Mouse (Mus musculus): ENCODE results near the gene Lingo4. TPM values are rescaled to one million over a fixed set of nuclear protein-coding genes. Genes with fewer than 3 reads are reported as not detected.
A peak's percentile ranks its signal among the peaks of the same experiment; 100 is the strongest.

The Lingo4 gene
- polyA plus RNA-seq (2014; fragmentation: Nextera tagmentation; extraction: Ambion mirVana) = 0.17 and 0.37 TPM in 2 replicates

- no peak within 1 kb of the TSS for H3K27ac ChIP-seq (ENCODE audit: low read depth, low read length)
Observed at GRCm38 (mm10) chr3:94398217-94398616, at the start of gene Lingo4. Gene Lingo4 (plus strand): TSS chr3:94398517.

GRCm38 (mm10) chr3:94360812-94361211 is 37.5 kb upstream of the Lingo4 start:
- peaks cover 3% of the 10 kb centered on the region; the same call in 1 of the 2 replicates for H3K9me3 ChIP-seq (ENCODE audit: control insufficient read depth, low read length)
- H3K36me3 ChIP-seq (ENCODE audit: control insufficient read depth, insufficient read depth, low read length) = no peaks in the 10 kb centered on the region
- H3K4me3 ChIP-seq (ENCODE audit: low read depth, low read length) = no peak overlapping the region
- H3K9ac ChIP-seq (ENCODE audit: low read length) = no peak overlapping the region
- 3% methylated on average over 1 of the region's 1 CpGs for WGBS
- peaks cover 29% of the 10 kb centered on the region for H3K27me3 ChIP-seq (ENCODE audit: control insufficient read depth, insufficient read depth, low read length)
- DNase-seq (ENCODE audit: low spot score, missing footprints) (no peak), ATAC-seq (ENCODE audit: low FRiP score) (no peak)
- H3K4me1 ChIP-seq (ENCODE audit: control insufficient read depth, insufficient read depth, low read length) = peaks cover 3% of the 10 kb centered on the region
- H3K27ac ChIP-seq (ENCODE audit: low read depth, low read length) = no peak overlapping the region
- no peak overlapping the region for H3K4me2 ChIP-seq

More at GRCm38 (mm10) chr3:94398217-94398616, at the start of gene Lingo4:
- H3K4me3 ChIP-seq (ENCODE audit: low read depth, low read length) = peak within 1 kb of the TSS; percentile 31
- H3K36me3 ChIP-seq (ENCODE audit: control insufficient read depth, insufficient read depth, low read length) = no peaks in the 10 kb centered on the region
- peak within 1 kb of the TSS; percentile 55 for H3K9ac ChIP-seq (ENCODE audit: low read length)
- ATAC-seq (ENCODE audit: low FRiP score) (no peak), DNase-seq (ENCODE audit: low spot score, missing footprints) (no peak)
- no peaks in the 10 kb centered on the region for H3K9me3 ChIP-seq (ENCODE audit: control insufficient read depth, low read length)
- peaks cover 8% of the 10 kb centered on the region for H3K4me1 ChIP-seq (ENCODE audit: control insufficient read depth, insufficient read depth, low read length)
- no peaks in the 10 kb centered on the region; the same call in 1 of the 2 replicates for H3K27me3 ChIP-seq (ENCODE audit: control insufficient read depth, insufficient read depth, low read length)
- 70% methylated on average over 6 of the region's 6 CpGs for WGBS
- peak within 1 kb of the TSS; percentile 56 for H3K4me2 ChIP-seq

GRCm38 (mm10) chr3:94362138-94362537 is 36.2 kb upstream of the Lingo4 start, which contains the start of gene C2cd4d:
Gene C2cd4d (plus strand): TSS chr3:94362438.
- DNase-seq (ENCODE audit: low spot score, missing footprints) = peak; percentile 86
- WGBS = 29% methylated on average over 7 of the region's 7 CpGs
- H3K27ac ChIP-seq (ENCODE audit: low read depth, low read length) = no peak within 1 kb of the TSS

GRCm38 (mm10) chr3:94363291-94364153 is 34.8 kb upstream of the Lingo4 start:
- Histone ChIP-seq H3K9ac (ENCODE audit: low read length) (peak overlapping the region; percentile 86), H3K27me3 (ENCODE audit: control insufficient read depth, insufficient read depth, low read length) (peaks cover 29% of the 10 kb centered on the region), H3K4me3 (ENCODE audit: low read depth, low read length) (peak overlapping the region; percentile 55), H3K4me1 (ENCODE audit: control insufficient read depth, insufficient read depth, low read length) (peaks cover 3% of the 10 kb centered on the region), H3K27ac (ENCODE audit: low read depth, low read length) (no peak overlapping the region), H3K4me2 (peak overlapping the region; percentile 82), H3K36me3 (ENCODE audit: control insufficient read depth, insufficient read depth, low read length) (no peaks in the 10 kb centered on the region), H3K9me3 (ENCODE audit: control insufficient read depth, low read length) (peaks cover 3% of the 10 kb centered on the region; the same call in 1 of the 2 replicates)
- DNase-seq (ENCODE audit: low spot score, missing footprints) = peak; percentile 96
- ATAC-seq (ENCODE audit: low FRiP score) = peak; percentile 79
- WGBS = 5% methylated on average over 97 of the region's 97 CpGs

More at GRCm38 (mm10) chr3:94362138-94362537, 36.2 kb upstream of the Lingo4 start, which contains the start of gene C2cd4d:
- peaks cover 3% of the 10 kb centered on the region; the same call in 1 of the 2 replicates for H3K9me3 ChIP-seq (ENCODE audit: control insufficient read depth, low read length)
- H3K4me3 ChIP-seq (ENCODE audit: low read depth, low read length) = peak within 1 kb of the TSS; percentile 55
- no peak for ATAC-seq (ENCODE audit: low FRiP score)
- peak within 1 kb of the TSS; percentile 82 for H3K4me2 ChIP-seq
- peaks cover 3% of the 10 kb centered on the region for H3K4me1 ChIP-seq (ENCODE audit: control insufficient read depth, insufficient read depth, low read length)
- no peaks in the 10 kb centered on the region for H3K36me3 ChIP-seq (ENCODE audit: control insufficient read depth, insufficient read depth, low read length)
- H3K9ac ChIP-seq (ENCODE audit: low read length) = peak within 1 kb of the TSS; percentile 86
- peaks cover 29% of the 10 kb centered on the region for H3K27me3 ChIP-seq (ENCODE audit: control insufficient read depth, insufficient read depth, low read length)

- H3K4me1 ChIP-seq (ENCODE audit: control insufficient read depth, insufficient read depth, low read length) = peaks cover 3% of the 10 kb centered on the region
- H3K9me3 ChIP-seq (ENCODE audit: control insufficient read depth, low read length) = peaks cover 3% of the 10 kb centered on the region; the same call in 1 of the 2 replicates
- peak overlapping the region; percentile 86 for H3K9ac ChIP-seq (ENCODE audit: low read length)
- ATAC-seq (ENCODE audit: low FRiP score) (peak; percentile 72), DNase-seq (ENCODE audit: low spot score, missing footprints) (peak; percentile 94)
- peaks cover 29% of the 10 kb centered on the region for H3K27me3 ChIP-seq (ENCODE audit: control insufficient read depth, insufficient read depth, low read length)
- no peaks in the 10 kb centered on the region for H3K36me3 ChIP-seq (ENCODE audit: control insufficient read depth, insufficient read depth, low read length)
- H3K27ac ChIP-seq (ENCODE audit: low read depth, low read length) = no peak overlapping the region
- H3K4me3 ChIP-seq (ENCODE audit: low read depth, low read length) = peak overlapping the region; percentile 55
- peak overlapping the region; percentile 82 for H3K4me2 ChIP-seq
- 4% methylated on average over 17 of the region's 23 CpGs for WGBS
Observed at GRCm38 (mm10) chr3:94364154-94364526, 34.2 kb upstream of the Lingo4 start.

- Histone ChIP-seq H3K27ac (ENCODE audit: low read depth, low read length) (no peak overlapping the region), H3K4me2 (no peak overlapping the region), H3K36me3 (ENCODE audit: control insufficient read depth, insufficient read depth, low read length) (no peaks in the 10 kb centered on the region), H3K9me3 (ENCODE audit: control insufficient read depth, low read length) (peaks cover 3% of the 10 kb centered on the region; the same call in 1 of the 2 replicates), H3K9ac (ENCODE audit: low read length) (no peak overlapping the region), H3K27me3 (ENCODE audit: control insufficient read depth, insufficient read depth, low read length) (peaks cover 28% of the 10 kb centered on the region), H3K4me1 (ENCODE audit: control insufficient read depth, insufficient read depth, low read length) (peaks cover 6% of the 10 kb centered on the region), H3K4me3 (ENCODE audit: low read depth, low read length) (no peak overlapping the region)
- ATAC-seq (ENCODE audit: low FRiP score) = peak; percentile 31; the same call in 1 of the 2 replicates
- WGBS = 17% methylated on average over 3 of the region's 3 CpGs
- peak; percentile 97 for DNase-seq (ENCODE audit: low spot score, missing footprints)
Observed at GRCm38 (mm10) chr3:94366761-94367160, 31.6 kb upstream of the Lingo4 start.

GRCm38 (mm10) chr3:94367511-94367910 is 30.8 kb upstream of the Lingo4 start:
- H3K36me3 ChIP-seq (ENCODE audit: control insufficient read depth, insufficient read depth, low read length) = no peaks in the 10 kb centered on the region
- no peak for DNase-seq (ENCODE audit: low spot score, missing footprints)
- no peak overlapping the region for H3K27ac ChIP-seq (ENCODE audit: low read depth, low read length)
- H3K4me1 ChIP-seq (ENCODE audit: control insufficient read depth, insufficient read depth, low read length) = peaks cover 8% of the 10 kb centered on the region
- H3K4me3 ChIP-seq (ENCODE audit: low read depth, low read length) = no peak overlapping the region
- peaks cover 22% of the 10 kb centered on the region for H3K27me3 ChIP-seq (ENCODE audit: control insufficient read depth, insufficient read depth, low read length)
- H3K9me3 ChIP-seq (ENCODE audit: control insufficient read depth, low read length) = peaks cover 3% of the 10 kb centered on the region; the same call in 1 of the 2 replicates
- H3K4me2 ChIP-seq = no peak overlapping the region
- H3K9ac ChIP-seq (ENCODE audit: low read length) = no peak overlapping the region
- ATAC-seq (ENCODE audit: low FRiP score) = no peak
- WGBS = 80% methylated on average over 6 of the region's 6 CpGs

- WGBS = 68% methylated on average over 6 of the region's 6 CpGs
- no peaks in the 10 kb centered on the region for H3K36me3 ChIP-seq (ENCODE audit: control insufficient read depth, insufficient read depth, low read length)
- H3K4me3 ChIP-seq (ENCODE audit: low read depth, low read length) = no peak overlapping the region
- DNase-seq (ENCODE audit: low spot score, missing footprints) (no peak), ATAC-seq (ENCODE audit: low FRiP score) (no peak)
- no peak overlapping the region for H3K4me2 ChIP-seq
- no peak overlapping the region for H3K9ac ChIP-seq (ENCODE audit: low read length)
- H3K9me3 ChIP-seq (ENCODE audit: control insufficient read depth, low read length) = no peaks in the 10 kb centered on the region
- peaks cover 11% of the 10 kb centered on the region for H3K4me1 ChIP-seq (ENCODE audit: control insufficient read depth, insufficient read depth, low read length)
- peaks cover 10% of the 10 kb centered on the region for H3K27me3 ChIP-seq (ENCODE audit: control insufficient read depth, insufficient read depth, low read length)
- H3K27ac ChIP-seq (ENCODE audit: low read depth, low read length) = no peak overlapping the region
Observed at GRCm38 (mm10) chr3:94368631-94369030, 29.7 kb upstream of the Lingo4 start.

- no peak for ATAC-seq (ENCODE audit: low FRiP score)
Observed at GRCm38 (mm10) chr3:94369709-94370108, 28.6 kb upstream of the Lingo4 start.

More at GRCm38 (mm10) chr3:94369709-94370108, 28.6 kb upstream of the Lingo4 start:
- no peaks in the 10 kb centered on the region for H3K36me3 ChIP-seq (ENCODE audit: control insufficient read depth, insufficient read depth, low read length)
- DNase-seq (ENCODE audit: low spot score, missing footprints) = no peak
- no peak overlapping the region for H3K4me2 ChIP-seq
- no peak overlapping the region for H3K9ac ChIP-seq (ENCODE audit: low read length)
- no peak overlapping the region for H3K4me3 ChIP-seq (ENCODE audit: low read depth, low read length)
- H3K9me3 ChIP-seq (ENCODE audit: control insufficient read depth, low read length) = no peaks in the 10 kb centered on the region
- peaks cover 3% of the 10 kb centered on the region for H3K27me3 ChIP-seq (ENCODE audit: control insufficient read depth, insufficient read depth, low read length)
- peaks cover 14% of the 10 kb centered on the region for H3K4me1 ChIP-seq (ENCODE audit: control insufficient read depth, insufficient read depth, low read length)
- H3K27ac ChIP-seq (ENCODE audit: low read depth, low read length) = no peak overlapping the region
- 62% methylated on average over 2 of the region's 2 CpGs for WGBS
